Mouse (Mus musculus): ENCODE measurements around the gene Dctpp1.

The Dctpp1 gene

DNA sequence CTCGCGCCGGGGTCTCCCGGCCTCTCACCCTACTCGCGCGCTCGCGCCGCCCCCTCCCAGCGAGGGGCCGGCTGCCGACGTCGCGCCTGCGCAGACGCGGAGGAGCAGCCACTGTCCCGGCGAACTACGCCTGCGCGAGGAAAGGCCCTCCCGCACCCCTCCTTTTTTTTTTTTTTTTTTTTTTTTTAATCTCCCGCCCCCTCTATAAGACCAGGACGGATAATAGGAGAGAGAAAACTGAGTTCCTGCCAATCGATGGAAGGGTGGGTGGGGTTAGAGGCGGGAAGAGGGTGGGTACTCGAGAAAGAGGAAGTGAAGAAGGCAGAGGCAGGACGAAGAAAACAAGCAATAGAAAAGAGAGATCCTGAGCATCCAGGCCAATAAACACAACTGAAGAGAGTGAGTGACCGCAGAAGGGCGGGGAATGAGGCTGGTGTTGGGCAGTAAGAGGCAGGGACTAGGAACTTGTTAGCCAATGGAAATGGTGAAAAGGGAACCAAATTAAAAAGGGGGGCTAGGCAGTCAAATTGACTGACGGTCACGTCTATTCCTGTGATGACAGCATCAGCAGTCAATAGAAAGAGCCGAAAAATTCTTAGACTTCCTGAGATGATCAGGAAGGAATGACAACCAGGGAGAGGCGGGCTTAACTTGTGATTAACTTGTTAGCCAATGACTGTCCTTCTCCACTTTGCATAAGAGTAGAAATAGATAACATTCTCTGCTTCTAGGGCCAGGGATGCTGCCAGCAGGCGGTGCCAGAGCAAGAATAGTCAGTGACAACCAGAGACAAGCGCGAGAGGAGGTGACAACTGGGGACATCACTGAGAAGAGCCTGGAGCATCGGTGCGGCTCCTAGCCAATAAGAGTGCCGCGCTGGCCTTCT lies 51.7 kb downstream of the Dctpp1 start, which contains the start of gene Mylpf:
Gene Mylpf (plus strand): TSS at position 338 of the 886 bp plus-strand sequence.
- peak; percentile 94 to 96 for DNase-seq

DNA sequence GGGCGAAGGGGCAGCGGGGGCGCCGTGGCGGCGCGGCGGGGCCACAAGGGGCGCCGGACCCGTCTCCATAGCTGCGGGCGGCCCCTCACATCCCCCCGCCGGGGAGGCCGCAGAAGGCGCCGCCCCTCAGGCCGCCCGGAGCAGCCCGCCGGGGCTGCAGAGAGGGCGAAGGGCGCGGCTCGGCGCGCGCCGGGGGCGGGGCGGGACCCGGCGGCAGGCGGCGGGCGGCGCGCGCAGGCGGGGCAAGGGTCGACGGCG lies 52.3 kb downstream of the Dctpp1 start, which contains the start of gene Tbc1d10b:
Gene Tbc1d10b (minus strand): TSS at position 174 of the 258 bp plus-strand sequence.
- DNase-seq, result no peak

GRCm38 (mm10) chr7:127207374-127208294 lies 52.9 kb downstream of the Dctpp1 start:
- no peak for DNase-seq

Measured in cerebellum, adult 18-20 months (tissue).